Mouse (Mus musculus) limb, embryonic 11.5 days (tissue): Measurements from ENCODE around the gene Mbd3. TPM values are rescaled to one million over a fixed set of nuclear protein-coding genes. Genes with fewer than 3 reads are reported as not detected.

Experiments used
- ATAC-seq: fragments of 200-750 bp; cut with Nextera tagmentation; 2 replicates; pipeline ENCODE4 v1.8.0; 2017; ENCODE audit warnings: low read depth; ENCODE audit not compliant: insufficient number of reproducible peaks, low FRiP score, low TSS enrichment
- DNase-seq: peaks from one replicate; pipeline ENCODE4 v3.0.0-alpha.2; 2015; ENCODE audit warnings: low spot score
- H3K27ac ChIP-seq: fragments of 300-500 bp; sonication (generic); replicated peaks from 2 replicates; pipeline ENCODE4 v1.5.1; 2014; ENCODE audit warnings: low read depth, mild to moderate bottlenecking, low read length
- H3K27me3 ChIP-seq: fragments of 300-500 bp; sonication (generic); 2 replicates; pipeline ENCODE4 v1.6.1; 2014; ENCODE audit warnings: mild to moderate bottlenecking, low read length, mixed read lengths; ENCODE audit not compliant: control insufficient read depth, insufficient read depth
- H3K36me3 ChIP-seq: fragments of 300-500 bp; sonication (generic); 2 replicates; pipeline ENCODE4 v1.6.1; 2014; ENCODE audit warnings: mild to moderate bottlenecking, low read length, moderate library complexity, mixed read lengths; ENCODE audit not compliant: control insufficient read depth, insufficient read depth
- H3K4me1 ChIP-seq: fragments of 300-500 bp; sonication (generic); 2 replicates; pipeline ENCODE4 v1.6.1; 2014; ENCODE audit warnings: low read length, mixed read lengths; ENCODE audit not compliant: control insufficient read depth, insufficient read depth
- H3K4me2 ChIP-seq: fragments of 300-500 bp; sonication (generic); 2 replicates; pipeline ENCODE4 v1.6.1; 2014; ENCODE audit warnings: low read depth, mild to moderate bottlenecking, moderate library complexity; ENCODE audit not compliant: severe bottlenecking
- H3K4me3 ChIP-seq: fragments of 300-500 bp; sonication (generic); 2 replicates; pipeline ENCODE4 v1.5.1; 2014; ENCODE audit warnings: low read depth, low read length
- H3K9ac ChIP-seq: fragments of 300-500 bp; sonication (generic); 2 replicates; pipeline ENCODE4 v1.6.1; 2014; ENCODE audit warnings: mild to moderate bottlenecking, low read length
- H3K9me3 ChIP-seq: fragments of 300-500 bp; sonication (generic); 2 replicates; pipeline ENCODE4 v1.6.1; 2016; ENCODE audit warnings: low read length; ENCODE audit not compliant: control insufficient read depth
- WGBS: fragments of 180-500 bp; shearing (Covaris S2); extraction: QIAGEN DNeasy Blood & Tissue Kit; methylation state at CpG from one replicate; pipeline ENCODE4 v1.1.7; 2014; 5-methylcytosine and 5-hydroxymethylcytosine counted together
- polyA plus RNA-seq: library from polyadenylated mRNA; unstranded; fragments of >200 nt; fragmentation: Nextera tagmentation; extraction: Ambion mirVana; gene quantifications from 2 replicates; pipeline ENCODE4 v1.2.1, GENCODE M21; 2014

Mbd3 gene
- polyA plus RNA-seq, 1 experiment from 2014 or later = 337 TPM

DNA sequence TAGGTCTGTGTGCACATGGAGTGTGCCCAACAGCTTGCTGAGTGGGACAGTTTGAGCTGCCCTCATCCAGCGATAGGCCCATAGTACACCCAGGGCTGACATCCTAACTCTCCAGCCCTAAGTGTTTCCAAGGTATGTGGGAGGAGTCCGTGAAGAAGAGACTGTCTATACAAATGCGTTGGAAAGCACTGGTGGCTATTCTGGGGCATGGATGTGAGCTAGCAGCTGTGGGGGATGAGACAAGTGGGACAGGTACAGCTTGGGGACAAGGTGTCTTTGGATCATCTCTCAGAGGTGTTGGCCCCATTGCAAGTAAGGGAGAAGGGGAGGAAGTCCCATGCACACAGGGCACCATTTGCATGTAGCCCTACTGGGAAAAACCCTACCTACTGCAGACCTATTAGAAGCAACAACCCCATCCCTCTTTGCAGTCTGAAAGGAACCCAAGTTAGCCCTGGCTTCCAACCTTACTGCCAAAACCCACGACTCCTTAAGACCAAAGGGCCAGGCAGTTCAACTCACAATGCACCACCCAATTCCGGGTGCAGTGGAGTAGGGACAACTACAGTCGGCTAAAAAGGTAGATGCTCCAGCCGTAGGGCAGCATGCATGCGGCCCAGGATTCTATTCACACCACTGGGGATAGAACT lies 1.7 kb downstream of the Mbd3 start:
- no peak for ATAC-seq
- peaks cover 28% of the 10 kb centered on the region for H3K36me3 ChIP-seq
- peak overlapping the region; percentile 98 for H3K9ac ChIP-seq
- peak overlapping the region; percentile 99 for H3K27ac ChIP-seq
- 65% methylated on average over 8 of the region's 8 CpGs for WGBS
- H3K4me1 ChIP-seq = peaks cover 19% of the 10 kb centered on the region
- H3K9me3 ChIP-seq = no peaks in the 10 kb centered on the region
- peak overlapping the region; percentile 87 for H3K4me2 ChIP-seq
- peak overlapping the region; percentile 70 for H3K4me3 ChIP-seq
- no peaks in the 10 kb centered on the region for H3K27me3 ChIP-seq
- DNase-seq = no peak

DNA sequence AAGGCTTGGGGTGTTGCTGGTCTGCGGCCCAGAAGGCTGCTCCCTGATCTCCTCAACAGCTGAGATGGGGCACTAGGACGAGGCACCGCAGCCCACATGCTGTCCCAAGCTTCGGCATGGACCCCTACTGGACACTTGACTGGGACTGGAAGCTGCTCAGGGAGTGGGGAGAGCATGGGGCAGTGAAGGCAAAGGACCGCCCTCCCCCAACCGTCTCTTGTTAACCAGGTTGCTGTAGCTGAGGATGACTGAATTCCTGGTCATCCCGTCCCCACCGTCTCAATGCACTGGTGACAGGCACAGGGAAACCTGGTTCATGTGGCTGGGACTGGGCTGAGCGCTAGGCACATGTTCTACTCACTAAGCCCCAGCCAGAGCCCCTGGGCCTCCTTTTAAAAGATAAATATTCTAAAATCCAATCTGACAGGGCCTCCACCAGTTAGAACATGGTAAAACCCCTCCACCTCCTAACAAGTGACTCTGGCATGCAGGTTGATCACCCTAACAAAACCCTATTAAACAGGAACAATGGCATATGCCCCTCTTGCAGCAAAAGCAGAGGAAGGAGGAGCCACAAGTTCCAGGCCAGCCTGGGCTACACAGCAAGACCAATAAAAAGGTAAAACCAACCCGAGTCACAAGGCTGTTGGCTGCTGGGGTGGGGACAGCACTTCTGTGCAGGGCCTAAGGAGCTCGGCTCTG lies 2.4 kb downstream of the Mbd3 start:
- Histone ChIP-seq H3K4me1 (peaks cover 19% of the 10 kb centered on the region), H3K4me3 (peak overlapping the region; percentile 70), H3K36me3 (peaks cover 28% of the 10 kb centered on the region), H3K4me2 (peak overlapping the region; percentile 87), H3K9me3 (no peaks in the 10 kb centered on the region), H3K27me3 (no peaks in the 10 kb centered on the region), H3K9ac (no peak overlapping the region), H3K27ac (no peak overlapping the region; the same call in 1 of the 2 replicates)
- 92% methylated on average over 11 of the region's 11 CpGs for WGBS
- no peak for ATAC-seq
- DNase-seq = no peak

DNA sequence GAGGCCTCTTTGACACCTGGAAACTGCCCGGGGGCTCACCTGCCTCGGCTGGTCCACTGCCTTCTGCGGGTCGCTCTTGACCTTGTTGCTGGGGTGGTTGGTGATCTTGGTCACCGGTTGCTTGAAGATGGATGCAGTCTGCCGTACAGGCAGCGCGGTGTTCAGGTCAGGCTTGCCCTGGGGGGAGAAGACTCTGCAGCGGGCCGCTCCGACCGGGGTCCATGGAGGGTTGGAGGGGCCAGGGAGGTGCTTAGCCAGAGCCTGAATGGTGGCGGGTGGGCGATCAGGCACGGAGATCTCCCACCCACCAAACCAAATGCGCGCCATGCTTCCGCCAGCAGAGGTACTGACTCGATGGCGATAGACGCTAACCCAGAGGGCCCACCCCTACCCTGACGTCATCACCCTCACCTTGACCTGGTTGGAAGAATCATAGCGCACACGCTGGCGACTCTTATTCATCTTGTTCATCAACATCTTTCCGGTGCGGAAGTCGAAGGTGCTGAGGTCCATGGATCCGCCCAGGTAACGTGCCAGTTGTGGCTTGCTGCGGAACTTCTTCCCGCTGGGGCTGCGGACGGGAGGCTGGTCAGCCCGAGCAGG lies 4.2 kb downstream of the Mbd3 start:
- WGBS = 95% methylated on average over 35 of the region's 35 CpGs
- Histone ChIP-seq H3K4me1 (peaks cover 10% of the 10 kb centered on the region), H3K9ac (no peak overlapping the region), H3K4me2 (no peak overlapping the region), H3K9me3 (no peaks in the 10 kb centered on the region), H3K4me3 (no peak overlapping the region), H3K36me3 (peaks cover 36% of the 10 kb centered on the region), H3K27ac (no peak overlapping the region), H3K27me3 (no peaks in the 10 kb centered on the region)
- DNase-seq (no peak), ATAC-seq (no peak)

DNA sequence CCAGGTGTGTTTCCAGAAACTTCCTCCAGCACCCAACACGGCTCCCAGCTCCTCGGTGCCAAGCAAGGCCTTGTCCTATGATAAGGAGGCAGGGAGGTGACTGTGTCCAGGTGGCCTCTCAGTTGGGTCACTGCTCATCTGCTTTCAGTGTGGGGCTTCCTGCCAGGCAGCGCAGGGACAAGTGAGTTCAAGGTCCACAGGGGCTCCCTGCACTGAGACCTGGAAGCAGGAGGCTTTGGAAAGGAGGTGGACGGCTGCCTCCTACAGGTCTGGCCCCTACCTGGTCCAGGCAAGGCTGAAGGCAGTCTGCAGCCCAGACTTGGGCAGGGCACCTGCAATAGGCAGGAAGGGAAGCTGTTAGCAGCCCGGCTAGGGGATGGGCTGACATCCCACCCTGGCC lies 6.7 kb downstream of the Mbd3 start:
- Histone ChIP-seq H3K36me3 (peaks cover 36% of the 10 kb centered on the region), H3K4me3 (no peak overlapping the region), H3K9me3 (no peaks in the 10 kb centered on the region), H3K4me1 (peaks cover 19% of the 10 kb centered on the region), H3K4me2 (no peak overlapping the region), H3K27me3 (no peaks in the 10 kb centered on the region), H3K9ac (no peak overlapping the region), H3K27ac (no peak overlapping the region)
- ATAC-seq = no peak
- no peak for DNase-seq
- WGBS = 94% methylated on average over 5 of the region's 5 CpGs

DNA sequence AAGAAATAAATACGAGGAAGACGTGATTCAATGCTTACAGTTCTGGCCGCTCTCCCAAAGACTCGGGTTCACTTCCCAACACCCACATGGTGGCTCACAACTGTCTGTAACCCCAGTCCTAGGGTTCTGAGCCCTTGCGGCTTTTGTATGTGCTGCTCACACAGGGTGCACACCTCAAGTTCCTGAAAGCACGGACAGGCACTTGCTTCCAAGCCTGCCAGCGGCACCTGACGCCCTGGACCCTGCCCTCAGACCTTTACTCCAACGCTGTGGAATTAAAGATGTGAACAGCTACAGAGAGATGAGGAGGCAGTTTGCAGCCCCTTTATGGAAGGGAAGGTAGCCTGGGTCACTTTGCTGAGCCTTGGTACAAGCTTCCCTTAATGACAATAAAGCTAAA lies 8.7 kb downstream of the Mbd3 start:
- Histone ChIP-seq H3K4me1 (peaks cover 11% of the 10 kb centered on the region), H3K9ac (no peak overlapping the region), H3K4me2 (peak overlapping the region; percentile 0; the same call in 1 of the 2 replicates), H3K27ac (no peak overlapping the region), H3K27me3 (no peaks in the 10 kb centered on the region), H3K36me3 (peaks cover 34% of the 10 kb centered on the region), H3K9me3 (no peaks in the 10 kb centered on the region), H3K4me3 (no peak overlapping the region)
- WGBS = 88% methylated on average over 9 of the region's 9 CpGs
- DNase-seq = no peak
- ATAC-seq = no peak

DNA sequence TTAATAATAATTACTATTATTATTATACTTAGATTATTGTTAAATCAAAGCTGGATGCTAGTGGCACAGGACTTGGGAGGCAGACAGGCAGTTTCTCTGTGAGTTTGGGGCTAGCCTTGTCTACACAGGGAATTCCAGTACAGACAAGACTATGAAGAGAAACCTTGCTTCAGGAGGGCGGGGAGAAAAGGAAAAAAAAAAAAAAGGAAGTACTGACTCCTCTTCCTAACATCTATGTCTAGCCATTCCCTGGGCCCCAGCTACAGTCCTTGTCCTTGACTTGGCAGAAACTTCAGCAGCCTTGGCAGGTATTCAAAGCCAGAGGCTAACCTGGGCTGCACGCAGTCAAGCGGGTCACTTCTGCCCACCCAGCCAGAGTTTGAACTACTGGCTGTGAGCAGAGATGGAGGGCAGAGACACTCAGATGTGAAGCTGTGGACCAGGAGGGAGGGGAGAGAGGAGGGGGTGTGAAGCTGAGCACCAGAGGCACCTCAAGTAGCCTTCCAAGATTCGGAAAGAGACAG lies 10.1 kb downstream of the Mbd3 start:
- H3K4me3 ChIP-seq = no peak overlapping the region
- H3K9ac ChIP-seq = no peak overlapping the region
- ATAC-seq (no peak), DNase-seq (no peak)
- no peak overlapping the region for H3K4me2 ChIP-seq
- peaks cover 27% of the 10 kb centered on the region for H3K36me3 ChIP-seq
- WGBS = 81% methylated on average over 4 of the region's 4 CpGs
- no peaks in the 10 kb centered on the region for H3K27me3 ChIP-seq
- H3K4me1 ChIP-seq = peaks cover 23% of the 10 kb centered on the region
- no peaks in the 10 kb centered on the region for H3K9me3 ChIP-seq
- H3K27ac ChIP-seq = no peak overlapping the region

DNA sequence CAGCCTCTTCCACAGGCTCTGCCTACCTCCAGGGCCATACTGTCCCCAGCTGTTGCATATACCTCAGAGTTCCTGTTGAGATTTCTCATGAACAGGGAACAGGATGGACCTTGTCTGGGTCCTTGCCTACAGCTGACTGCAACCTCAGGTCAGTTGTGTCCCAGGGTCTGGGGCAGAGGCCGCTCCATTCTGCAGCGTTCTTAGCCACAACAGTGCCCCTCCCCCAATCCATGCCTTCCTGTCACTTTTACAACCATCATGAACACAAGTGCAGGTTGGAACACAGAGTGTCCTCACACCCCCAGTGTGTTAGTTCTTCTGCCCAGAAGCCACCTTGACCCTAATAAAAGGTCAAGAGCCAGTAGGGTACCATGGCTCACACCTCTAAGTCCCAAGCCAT lies 10.6 kb downstream of the Mbd3 start:
- no peaks in the 10 kb centered on the region for H3K9me3 ChIP-seq
- H3K36me3 ChIP-seq = peaks cover 22% of the 10 kb centered on the region
- no peak overlapping the region for H3K27ac ChIP-seq
- no peak overlapping the region for H3K4me3 ChIP-seq
- WGBS = 11% methylated on average over 2 of the region's 2 CpGs
- DNase-seq = no peak
- no peaks in the 10 kb centered on the region for H3K27me3 ChIP-seq
- H3K4me2 ChIP-seq = peak overlapping the region; percentile 92; the same call in 1 of the 2 replicates
- H3K4me1 ChIP-seq = peaks cover 28% of the 10 kb centered on the region
- no peak for ATAC-seq
- no peak overlapping the region for H3K9ac ChIP-seq

DNA sequence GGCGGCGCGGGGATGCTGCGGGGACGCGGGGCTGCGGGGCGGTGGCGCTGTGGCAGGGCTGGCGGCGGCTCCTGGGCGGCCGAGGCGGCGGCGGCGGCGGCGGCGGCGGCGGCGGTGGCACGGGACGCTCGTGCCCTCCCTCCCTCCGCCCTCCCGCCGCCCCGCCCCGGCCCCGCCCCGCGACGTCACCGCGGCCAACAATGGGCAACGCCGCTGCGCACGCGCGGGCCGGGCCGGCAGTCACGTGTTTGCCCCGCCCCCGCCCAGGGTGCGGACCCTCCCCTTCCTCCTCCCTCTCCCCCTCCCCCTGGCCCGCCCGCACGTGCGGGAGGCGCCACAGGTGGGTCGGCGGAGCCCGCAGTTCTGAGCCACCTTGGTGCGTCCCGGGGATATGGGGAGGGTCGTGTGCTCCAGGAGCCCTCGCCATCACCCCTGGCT lies 11.8 kb downstream of the Mbd3 start, which contains the start of gene Mex3d:
TSS of gene Mex3d (minus strand) at position 138 of the 438 bp plus-strand sequence.
- H3K36me3 ChIP-seq = peaks cover 16% of the 10 kb centered on the region
- peak within 1 kb of the TSS; percentile 99 for H3K4me3 ChIP-seq
- peak within 1 kb of the TSS; percentile 96 for H3K9ac ChIP-seq
- WGBS = 0% methylated on average over 17 of the region's 61 CpGs
- peak; percentile 93 for DNase-seq
- peak; percentile 36; the same call in 1 of the 2 replicates for ATAC-seq
- peak within 1 kb of the TSS; percentile 78 for H3K27ac ChIP-seq
- peak within 1 kb of the TSS; percentile 92 for H3K4me2 ChIP-seq
- peaks cover 37% of the 10 kb centered on the region for H3K4me1 ChIP-seq
- no peaks in the 10 kb centered on the region for H3K27me3 ChIP-seq
- no peaks in the 10 kb centered on the region for H3K9me3 ChIP-seq
